Mouse (Mus musculus) kidney, postnatal 0 days (tissue): ENCODE results near the gene Eef2. TPM values are rescaled to one million over a fixed set of nuclear protein-coding genes. Genes with fewer than 3 reads are reported as not detected.
"Not testable (repeated sequence)": the region's sequence is repeated elsewhere in the genome, so short reads cannot be mapped to it uniquely, and the experiment has no call there.

Experiments
- ATAC-seq: fragments of 200-750 bp; cut with Nextera tagmentation; replicated peaks from 2 replicates; pipeline ENCODE4 v1.8.0; 2017; ENCODE audit warnings: low read depth, moderate number of reproducible peaks, moderate TSS enrichment, moderate library complexity; ENCODE audit not compliant: low FRiP score
- DNase-seq: peaks from one replicate; pipeline ENCODE4 v3.0.0-alpha.2; 2016; ENCODE audit warnings: low spot score
- H3K27ac ChIP-seq: fragments of 300-500 bp; sonication (generic); 2 replicates; pipeline ENCODE4 v1.5.1; 2014; ENCODE audit warnings: mild to moderate bottlenecking
- H3K27me3 ChIP-seq: fragments of 300-500 bp; sonication (generic); 2 replicates; pipeline ENCODE4 v1.6.1; 2014; ENCODE audit warnings: low read length, mixed read lengths; ENCODE audit not compliant: insufficient read depth
- H3K36me3 ChIP-seq: fragments of 300-500 bp; sonication (generic); 2 replicates; pipeline ENCODE4 v1.6.1; 2014; ENCODE audit warnings: low read length, mixed read lengths; ENCODE audit not compliant: insufficient read depth
- H3K4me1 ChIP-seq: fragments of 300-500 bp; sonication (generic); replicated peaks from 2 replicates; pipeline ENCODE4 v1.6.1; 2014; ENCODE audit warnings: antibody characterized with exemption, low read length, mixed read lengths; ENCODE audit not compliant: insufficient read depth
- H3K4me2 ChIP-seq: fragments of 300-500 bp; sonication (generic); 2 replicates; pipeline ENCODE4 v1.6.1; 2014; ENCODE audit warnings: mild to moderate bottlenecking, low read length, moderate library complexity, mixed read lengths
- H3K4me3 ChIP-seq: fragments of 300-500 bp; sonication (generic); replicated peaks from 2 replicates; pipeline ENCODE4 v1.5.1; 2014; ENCODE audit warnings: low read depth, low read length
- H3K9ac ChIP-seq: fragments of 300-500 bp; sonication (generic); 2 replicates; pipeline ENCODE4 v1.6.1; 2014; ENCODE audit warnings: low read depth, low read length
- H3K9me3 ChIP-seq: fragments of 300-500 bp; sonication (generic); replicated peaks from 2 replicates; pipeline ENCODE4 v1.6.1; 2016; ENCODE audit warnings: low read length, inconsistent platforms, mixed read lengths
- CTCF ChIP-seq: IDR thresholded peaks from 2 replicates; pipeline ENCODE4 v1.5.1; 2016; ENCODE audit warnings: antibody characterized with exemption, low read depth, mild to moderate bottlenecking, moderate library complexity
- WGBS: fragments of 180-500 bp; shearing (Covaris S2); extraction: QIAGEN DNeasy Blood & Tissue Kit; methylation state at CpG from one replicate; pipeline ENCODE4 v1.1.7; 2014; 5-methylcytosine and 5-hydroxymethylcytosine counted together
- polyA plus RNA-seq: library from polyadenylated mRNA; unstranded; fragments of >200 nt; fragmentation: Nextera tagmentation; extraction: Ambion mirVana; gene quantifications from 2 replicates; pipeline ENCODE4 v1.2.1, GENCODE M21; 2015

Eef2 gene
- polyA plus RNA-seq, 1 experiment from 2014 or later, result 560 TPM

DNA sequence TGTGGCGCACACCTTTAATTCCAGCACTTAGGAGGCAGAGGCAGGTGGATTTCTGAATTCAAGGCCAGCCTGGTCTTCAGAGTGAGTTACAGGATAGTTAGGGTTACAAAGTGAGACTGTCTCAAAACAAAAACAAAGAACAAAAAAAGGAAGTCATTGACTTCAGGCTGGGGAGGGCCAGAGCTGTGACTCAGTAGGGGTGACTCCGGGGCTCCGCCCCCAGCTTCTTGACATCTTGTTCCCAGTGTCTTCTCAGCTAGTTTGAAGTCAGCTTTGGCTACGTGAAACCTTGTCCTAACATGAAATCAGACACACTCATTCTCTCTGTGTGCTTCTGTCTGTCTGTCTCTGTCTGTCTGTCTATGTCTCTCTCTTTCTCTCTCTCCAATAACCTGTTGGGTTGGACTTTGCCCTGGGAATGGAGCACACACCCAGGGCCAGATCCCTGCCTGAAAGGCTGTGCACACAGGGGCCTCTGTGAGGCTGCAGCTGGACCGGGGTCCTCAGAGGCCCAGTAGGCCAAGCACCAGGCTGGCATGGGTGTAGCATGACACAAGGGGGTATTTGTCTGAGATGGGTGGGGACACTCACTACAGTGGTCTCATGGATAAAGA is 45.1 kb downstream of the Eef2 start:
- Histone ChIP-seq H3K27ac (no peak overlapping the region), H3K9me3 (no peaks in the 10 kb centered on the region), H3K36me3 (no peaks in the 10 kb centered on the region), H3K27me3 (no peaks in the 10 kb centered on the region), H3K4me2 (no peak overlapping the region), H3K4me1 (no peaks in the 10 kb centered on the region), H3K9ac (no peak overlapping the region), H3K4me3 (no peak overlapping the region)
- WGBS, result 86% methylated on average over 5 of the region's 5 CpGs
- no peak for DNase-seq
- no peak for TF ChIP-seq CTCF
- ATAC-seq, result no peak

DNA sequence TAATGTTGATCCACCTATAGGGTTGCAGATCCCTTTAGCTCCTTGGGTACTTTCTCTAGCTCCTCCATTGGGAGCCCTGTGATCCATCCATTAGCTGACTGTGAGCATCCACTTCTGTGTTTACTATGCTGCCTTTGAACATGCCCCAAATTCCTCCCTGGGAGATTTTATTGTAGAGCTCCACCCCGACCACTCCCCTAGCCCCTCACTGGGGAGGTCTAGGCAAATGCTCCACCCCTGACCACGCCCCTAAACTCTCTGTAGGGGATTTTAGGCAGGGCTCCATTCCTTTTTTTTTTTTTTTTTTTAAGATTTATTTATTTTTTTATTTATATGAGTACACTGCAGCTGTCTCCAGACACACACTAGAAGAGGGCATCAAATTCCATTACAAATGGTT is 47.3 kb downstream of the Eef2 start:
- not testable (repeated sequence) for H3K9me3 ChIP-seq, H3K27ac ChIP-seq, H3K4me2 ChIP-seq, H3K36me3 ChIP-seq, H3K4me3 ChIP-seq, ATAC-seq, H3K27me3 ChIP-seq, DNase-seq, H3K4me1 ChIP-seq, H3K9ac ChIP-seq
- 36% methylated on average over 2 of the region's 2 CpGs for WGBS

DNA sequence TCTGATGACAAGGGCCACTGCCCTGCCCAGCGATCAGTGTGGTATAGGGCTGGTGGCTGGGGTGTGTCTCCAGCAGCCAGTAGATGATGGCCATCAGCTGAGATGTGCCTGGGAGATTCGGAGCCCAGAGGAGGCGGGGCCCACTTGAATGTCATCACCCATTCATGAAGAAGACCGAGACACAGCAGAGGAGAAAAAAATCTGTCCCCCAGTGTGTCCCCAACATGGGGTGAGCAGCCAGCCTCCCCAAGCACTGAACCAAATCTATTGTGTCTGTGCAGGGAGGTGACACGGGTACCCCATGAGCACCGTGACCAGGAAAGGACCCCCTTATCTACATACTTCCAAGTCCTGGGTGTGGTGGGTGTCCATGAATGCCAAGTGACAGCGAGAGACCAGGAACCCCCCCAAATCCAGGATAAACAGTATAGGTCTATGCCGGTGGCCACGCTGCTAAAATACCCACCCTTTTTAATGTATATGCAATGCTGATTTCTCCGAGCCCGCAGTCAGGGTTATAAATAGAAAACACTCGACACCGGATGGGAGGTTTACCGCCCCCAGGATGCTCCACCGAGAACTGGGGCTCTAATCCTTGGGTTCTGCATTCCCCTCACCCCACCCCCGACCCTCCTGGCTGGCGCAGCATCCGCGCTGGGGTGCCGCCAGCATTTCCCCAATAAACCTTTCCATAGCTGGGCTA is 53.5 kb downstream of the Eef2 start:
- H3K27me3 ChIP-seq, result peaks cover 15% of the 10 kb centered on the region
- H3K9me3 ChIP-seq, result no peaks in the 10 kb centered on the region
- TF ChIP-seq CTCF, result no peak
- no peak for DNase-seq
- H3K9ac ChIP-seq, result no peak overlapping the region
- no peaks in the 10 kb centered on the region for H3K36me3 ChIP-seq
- H3K4me2 ChIP-seq, result peak overlapping the region; percentile 23
- no peak for ATAC-seq
- H3K4me1 ChIP-seq, result no peaks in the 10 kb centered on the region; the same call in 1 of the 2 replicates
- H3K4me3 ChIP-seq, result no peak overlapping the region
- WGBS, result 12% methylated on average over 20 of the region's 20 CpGs
- no peak overlapping the region for H3K27ac ChIP-seq

DNA sequence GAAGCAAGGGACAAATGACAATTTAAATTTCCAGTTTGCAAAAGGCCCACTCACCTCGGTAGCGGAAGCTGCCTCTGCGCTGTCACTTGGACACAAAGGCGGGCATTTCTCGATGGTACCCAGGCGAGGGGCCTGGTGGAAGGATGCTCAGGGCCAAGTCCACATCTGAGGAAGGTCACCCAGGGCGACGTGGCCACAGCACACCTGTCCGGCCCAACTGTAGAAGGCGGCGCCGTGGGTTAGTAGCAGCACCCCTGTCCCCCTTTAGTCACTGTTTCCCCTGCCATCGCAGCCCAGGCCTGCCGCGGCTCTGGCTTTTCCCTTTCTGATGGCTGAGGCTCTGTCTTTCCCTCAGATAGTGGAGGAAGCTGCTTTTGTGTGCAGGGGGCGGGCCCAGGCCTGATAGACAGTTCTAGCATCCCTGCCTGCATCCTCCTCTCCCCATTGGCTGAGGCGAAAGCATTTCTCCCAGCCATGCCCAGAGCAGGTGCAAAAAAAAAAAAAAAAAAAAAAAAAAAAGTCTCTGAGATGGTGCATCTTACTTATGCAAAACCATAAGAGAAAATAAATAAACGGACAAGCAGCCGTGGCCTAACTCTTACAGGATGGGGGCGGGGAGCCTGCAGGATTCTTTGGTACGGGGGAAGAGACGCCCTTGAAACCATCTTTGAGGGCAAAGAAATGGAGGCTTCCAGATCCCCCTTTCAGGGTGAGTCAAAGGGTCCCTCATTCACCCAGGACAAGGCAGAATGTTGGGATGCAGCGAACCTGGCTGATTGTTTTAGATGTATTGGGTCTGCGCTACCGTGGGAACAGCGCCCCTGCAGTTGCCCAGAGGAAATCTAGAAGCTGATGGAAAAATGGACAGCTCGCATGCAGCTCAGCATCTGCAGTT is 54.3 kb downstream of the Eef2 start, which contains the start of gene Atcay:
Gene Atcay, minus strand, starts transcription at position 396 of the 895 bp plus-strand sequence.
- peak; percentile 62 for TF ChIP-seq CTCF
- H3K9me3 ChIP-seq, result no peaks in the 10 kb centered on the region
- no peak within 1 kb of the TSS for H3K4me3 ChIP-seq
- 8% methylated on average over 27 of the region's 27 CpGs for WGBS
- no peak for ATAC-seq
- peak; percentile 58 for DNase-seq
- H3K9ac ChIP-seq, result no peak within 1 kb of the TSS
- H3K36me3 ChIP-seq, result no peaks in the 10 kb centered on the region
- H3K4me1 ChIP-seq, result no peaks in the 10 kb centered on the region; the same call in 1 of the 2 replicates
- no peak within 1 kb of the TSS for H3K27ac ChIP-seq
- H3K27me3 ChIP-seq, result peaks cover 15% of the 10 kb centered on the region
- H3K4me2 ChIP-seq, result peak within 1 kb of the TSS; percentile 23

DNA sequence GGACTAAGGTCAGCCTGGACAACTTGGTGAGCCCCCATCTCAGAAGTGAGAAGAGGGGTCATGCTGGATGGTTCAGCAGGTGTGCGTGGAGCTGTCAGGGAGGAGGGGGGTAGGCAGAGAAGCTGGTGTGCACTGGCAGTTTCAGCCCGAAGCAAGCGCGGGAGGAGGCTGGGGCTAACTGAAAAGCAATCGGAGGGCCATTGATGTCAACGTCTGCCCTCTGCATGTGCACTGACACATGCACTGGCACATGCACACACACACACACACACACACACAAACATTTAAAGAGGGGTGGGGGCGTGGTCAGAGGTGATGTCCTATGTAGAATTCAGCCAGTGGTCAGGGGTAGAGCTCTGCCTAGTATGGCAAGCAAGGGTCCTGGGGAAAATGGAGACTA is 55.0 kb downstream of the Eef2 start:
- no peak for TF ChIP-seq CTCF
- DNase-seq (no peak), ATAC-seq (no peak)
- WGBS, result 52% methylated on average over 7 of the region's 7 CpGs
- Histone ChIP-seq H3K4me2 (no peak overlapping the region), H3K4me3 (no peak overlapping the region), H3K27me3 (peaks cover 15% of the 10 kb centered on the region), H3K27ac (no peak overlapping the region), H3K4me1 (no peaks in the 10 kb centered on the region; the same call in 1 of the 2 replicates), H3K9me3 (no peaks in the 10 kb centered on the region), H3K36me3 (no peaks in the 10 kb centered on the region), H3K9ac (no peak overlapping the region)

Other genes with a start within 250 kb of the Eef2 start
- gene Gadd45b, start 246.6 kb upstream of the Eef2 start, polyA plus RNA-seq, result 17.4 and 20.8 TPM in 2 replicates
- 3.4 TPM in 2 replicates for gene Gng7, start 161.7 kb upstream of the Eef2 start, polyA plus RNA-seq
- gene Diras1, start 151.0 kb upstream of the Eef2 start, polyA plus RNA-seq, result 0.11 TPM in 1 of 2 replicates, not detected in the other
- 13.4 and 13.9 TPM in 2 replicates for gene Slc39a3, start 139.2 kb upstream of the Eef2 start, polyA plus RNA-seq
- gene Sgta, start 116.5 kb upstream of the Eef2 start, polyA plus RNA-seq, result 161 and 168 TPM in 2 replicates
- gene Thop1, start 106.6 kb upstream of the Eef2 start, polyA plus RNA-seq, result 30.6 and 34.2 TPM in 2 replicates
- gene Creb3l3, start 77.8 kb upstream of the Eef2 start, polyA plus RNA-seq, result 0.29 and 0.36 TPM in 2 replicates
- 162 and 166 TPM in 2 replicates for gene Map2k2, start 70.7 kb upstream of the Eef2 start, polyA plus RNA-seq
- 33.7 and 37.4 TPM in 2 replicates for gene Zbtb7a, start 41.4 kb upstream of the Eef2 start, polyA plus RNA-seq
- 28.4 and 32.0 TPM in 2 replicates for gene Pias4, start 8.7 kb upstream of the Eef2 start, polyA plus RNA-seq
- 42.8 and 43.3 TPM in 2 replicates for gene Dapk3, start 6.4 kb downstream of the Eef2 start, polyA plus RNA-seq
- not detected in 2 replicates for gene 4930442H23Rik, start 7.2 kb downstream of the Eef2 start, polyA plus RNA-seq
- gene Nmrk2, start 25.4 kb downstream of the Eef2 start, polyA plus RNA-seq, result not detected in 2 replicates
- 0.32 TPM in 1 of 2 replicates, not detected in the other for gene Atcay, start 54.2 kb downstream of the Eef2 start, polyA plus RNA-seq
- gene Zfr2, start 56.5 kb downstream of the Eef2 start, polyA plus RNA-seq, result 3.1 and 4.6 TPM in 2 replicates
- gene Matk, start 76.3 kb downstream of the Eef2 start, polyA plus RNA-seq, result 3.9 and 5.5 TPM in 2 replicates
- 259 and 283 TPM in 2 replicates for gene Mrpl54, start 90.3 kb downstream of the Eef2 start, polyA plus RNA-seq
- 55.7 and 60.5 TPM in 2 replicates for gene Apba3, start 90.3 kb downstream of the Eef2 start, polyA plus RNA-seq
- 19.0 and 19.1 TPM in 2 replicates for gene Tjp3, start 115.0 kb downstream of the Eef2 start, polyA plus RNA-seq
- 37.8 and 39.3 TPM in 2 replicates for gene Pip5k1c, start 116.3 kb downstream of the Eef2 start, polyA plus RNA-seq
- gene Cactin, start 144.5 kb downstream of the Eef2 start, polyA plus RNA-seq, result 24.5 and 26.4 TPM in 2 replicates
- 16.1 and 17.5 TPM in 2 replicates for gene Tbxa2r, start 152.1 kb downstream of the Eef2 start, polyA plus RNA-seq
- 0.07 and 0.13 TPM in 2 replicates for gene Gipc3, start 166.6 kb downstream of the Eef2 start, polyA plus RNA-seq
- gene Hmg20b, start 173.8 kb downstream of the Eef2 start, polyA plus RNA-seq, result 92.4 and 99.0 TPM in 2 replicates
- 11.3 and 11.6 TPM in 2 replicates for gene Mfsd12, start 180.9 kb downstream of the Eef2 start, polyA plus RNA-seq
- 0.45 and 0.59 TPM in 2 replicates for gene 4930404N11Rik, start 189.2 kb downstream of the Eef2 start, polyA plus RNA-seq
- gene Fzr1, start 201.9 kb downstream of the Eef2 start, polyA plus RNA-seq, result 67.5 and 70.6 TPM in 2 replicates
- gene Dohh, start 207.8 kb downstream of the Eef2 start, polyA plus RNA-seq, result 74.3 and 80.6 TPM in 2 replicates
- gene Gm48551, start 207.8 kb downstream of the Eef2 start, polyA plus RNA-seq, result 1.9 and 2.1 TPM in 2 replicates
- 0.82 and 1.9 TPM in 2 replicates for gene Gm48552, start 212.4 kb downstream of the Eef2 start, polyA plus RNA-seq
- 62.4 and 68.6 TPM in 2 replicates for gene Smim24, start 216.4 kb downstream of the Eef2 start, polyA plus RNA-seq